Mouse (Mus musculus) hindbrain, embryonic 16.5 days (tissue): ENCODE results near the gene Lsamp. TPM values are rescaled to one million over a fixed set of nuclear protein-coding genes. Genes with fewer than 3 reads are reported as not detected.

Source experiments
- ATAC-seq: fragments of 200-750 bp; cut with Nextera tagmentation; 2 replicates; pipeline ENCODE4 v1.8.0; 2017; ENCODE audit warnings: moderate TSS enrichment, moderate library complexity
- H3K27ac ChIP-seq: fragments of 300-500 bp; sonication (generic); 2 replicates; pipeline ENCODE4 v1.5.1; 2014; ENCODE audit warnings: low read depth, mild to moderate bottlenecking, control low read depth, low read length, moderate library complexity
- H3K27me3 ChIP-seq: fragments of 300-500 bp; sonication (generic); replicated peaks from 2 replicates; pipeline ENCODE4 v1.6.1; 2014; ENCODE audit warnings: low read length; ENCODE audit not compliant: control insufficient read depth, insufficient read depth
- H3K36me3 ChIP-seq: fragments of 300-500 bp; sonication (generic); 2 replicates; pipeline ENCODE4 v1.6.1; 2014; ENCODE audit warnings: mild to moderate bottlenecking, low read length, moderate library complexity, mixed read lengths; ENCODE audit not compliant: control insufficient read depth, insufficient read depth
- H3K4me1 ChIP-seq: fragments of 300-500 bp; sonication (generic); 2 replicates; pipeline ENCODE4 v1.6.1; 2014; ENCODE audit warnings: low read depth, low read length; ENCODE audit not compliant: control insufficient read depth, insufficient read depth
- H3K4me2 ChIP-seq: fragments of 300-500 bp; sonication (generic); 2 replicates; pipeline ENCODE4 v1.6.1; 2014; ENCODE audit warnings: mild to moderate bottlenecking, low read length, control low read depth, moderate library complexity
- H3K4me3 ChIP-seq: fragments of 300-500 bp; sonication (generic); 2 replicates; pipeline ENCODE4 v1.5.1; 2014; ENCODE audit warnings: mild to moderate bottlenecking, low read length, control low read depth, moderate library complexity
- H3K9ac ChIP-seq: fragments of 300-500 bp; sonication (generic); 2 replicates; pipeline ENCODE4 v1.6.1; 2014; ENCODE audit warnings: low read depth, mild to moderate bottlenecking, control low read depth, low read length, moderate library complexity
- H3K9me3 ChIP-seq: fragments of 300-500 bp; sonication (generic); 2 replicates; pipeline ENCODE4 v1.6.1; 2014; ENCODE audit warnings: mild to moderate bottlenecking, low read length, moderate library complexity; ENCODE audit not compliant: control insufficient read depth
- WGBS: fragments of 180-500 bp; shearing (Covaris S2); extraction: QIAGEN DNeasy Blood & Tissue Kit; methylation state at CpG from one replicate; pipeline ENCODE4 v1.1.7; 2014; 5-methylcytosine and 5-hydroxymethylcytosine counted together
- polyA plus RNA-seq: library from polyadenylated mRNA; unstranded; fragments of >200 nt; fragmentation: Nextera tagmentation; extraction: Ambion mirVana; gene quantifications from 2 replicates; pipeline ENCODE4 v1.2.1, GENCODE M21; 2015

Gene Lsamp
- polyA plus RNA-seq, 1 experiment from 2014 or later = 107 TPM

DNA sequence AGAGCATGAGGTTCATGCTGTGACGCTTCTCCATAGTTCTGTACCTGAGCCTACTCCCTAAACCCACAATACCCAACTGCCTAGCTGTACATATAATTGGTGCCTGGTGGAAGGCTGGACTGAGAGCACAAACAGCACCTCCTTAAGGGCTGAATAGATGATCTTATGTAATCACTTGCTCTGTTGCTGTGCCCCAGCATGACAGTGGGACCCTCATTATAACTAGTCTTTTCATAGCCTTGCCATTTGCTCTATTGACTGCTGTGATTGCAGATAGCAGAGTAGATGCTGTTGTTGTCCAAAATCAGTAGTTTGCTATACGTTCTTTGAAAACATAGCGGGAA, 1843.4 kb downstream of the Lsamp start:
- Histone ChIP-seq H3K4me2 (no peak overlapping the region), H3K4me1 (no peaks in the 10 kb centered on the region; the same call in 1 of the 2 replicates), H3K9ac (no peak overlapping the region), H3K4me3 (no peak overlapping the region), H3K36me3 (no peaks in the 10 kb centered on the region), H3K9me3 (no peaks in the 10 kb centered on the region), H3K27ac (no peak overlapping the region), H3K27me3 (no peaks in the 10 kb centered on the region)
- 67% methylated on average over 3 of the region's 3 CpGs for WGBS
- ATAC-seq = no peak

GRCm38 (mm10) chr16:41834637-41835036, 1850.5 kb downstream of the Lsamp start:
- 84% methylated on average over 3 of the region's 3 CpGs for WGBS
- Histone ChIP-seq H3K9ac (no peak overlapping the region), H3K36me3 (no peaks in the 10 kb centered on the region), H3K27ac (no peak overlapping the region), H3K4me2 (no peak overlapping the region), H3K27me3 (no peaks in the 10 kb centered on the region), H3K4me1 (no peaks in the 10 kb centered on the region), H3K4me3 (no peak overlapping the region), H3K9me3 (no peaks in the 10 kb centered on the region)
- no peak for ATAC-seq

DNA sequence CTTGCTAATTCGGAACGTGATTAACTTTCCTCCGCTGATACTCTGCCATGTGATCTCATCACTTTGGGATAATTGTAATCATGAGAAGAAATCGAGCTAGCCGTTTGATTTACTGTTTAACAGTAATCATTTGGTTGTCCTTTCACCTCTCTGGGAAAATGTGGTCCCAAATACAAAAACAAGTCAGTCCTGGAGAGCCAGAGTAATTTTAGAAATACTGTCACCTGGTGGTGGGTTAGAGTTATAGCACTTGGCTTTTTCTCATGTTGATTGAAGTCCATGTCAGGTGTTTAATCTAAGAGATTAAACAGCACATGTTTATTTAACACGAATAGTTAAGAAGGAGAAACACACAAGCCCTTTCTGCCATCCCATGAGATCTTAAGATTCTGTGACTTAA, 1851.6 kb downstream of the Lsamp start:
- Histone ChIP-seq H3K9me3 (no peaks in the 10 kb centered on the region), H3K9ac (no peak overlapping the region), H3K4me2 (no peak overlapping the region), H3K36me3 (no peaks in the 10 kb centered on the region), H3K4me1 (no peaks in the 10 kb centered on the region), H3K27ac (no peak overlapping the region), H3K4me3 (no peak overlapping the region), H3K27me3 (no peaks in the 10 kb centered on the region)
- ATAC-seq = no peak
- WGBS = 51% methylated on average over 6 of the region's 6 CpGs

GRCm38 (mm10) chr16:41839751-41840404, 1855.7 kb downstream of the Lsamp start:
- 54% methylated on average over 2 of the region's 2 CpGs for WGBS
- Histone ChIP-seq H3K36me3 (no peaks in the 10 kb centered on the region), H3K27ac (no peak overlapping the region), H3K9ac (no peak overlapping the region), H3K9me3 (no peaks in the 10 kb centered on the region), H3K27me3 (no peaks in the 10 kb centered on the region), H3K4me1 (no peaks in the 10 kb centered on the region), H3K4me2 (no peak overlapping the region), H3K4me3 (no peak overlapping the region)
- peak; percentile 77 for ATAC-seq

DNA sequence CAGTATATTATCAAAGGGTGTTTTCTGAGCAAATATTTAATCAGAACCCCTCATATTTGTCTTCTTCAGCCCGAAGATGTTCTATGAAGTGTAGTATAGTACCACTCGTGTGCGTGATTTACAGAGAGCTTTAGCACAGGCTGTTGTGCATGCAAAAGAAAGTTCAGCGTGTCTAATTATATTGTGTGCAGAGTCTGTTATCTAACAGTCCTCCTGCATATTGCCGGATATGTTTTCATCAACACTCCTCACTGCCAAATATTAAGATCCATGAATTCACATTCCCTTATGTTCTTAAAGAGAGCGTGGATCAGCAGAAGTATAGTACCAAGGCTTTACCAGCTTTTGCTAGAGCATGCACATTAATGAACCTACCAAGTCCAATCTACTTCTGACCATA, 1862.7 kb downstream of the Lsamp start:
- Histone ChIP-seq H3K9me3 (no peaks in the 10 kb centered on the region), H3K4me3 (no peak overlapping the region), H3K4me1 (no peaks in the 10 kb centered on the region), H3K27me3 (no peaks in the 10 kb centered on the region), H3K9ac (no peak overlapping the region), H3K27ac (no peak overlapping the region), H3K36me3 (no peaks in the 10 kb centered on the region), H3K4me2 (no peak overlapping the region)
- 78% methylated on average over 6 of the region's 6 CpGs for WGBS
- no peak for ATAC-seq

GRCm38 (mm10) chr16:41871917-41872593, 1887.9 kb downstream of the Lsamp start:
- Histone ChIP-seq H3K4me2 (no peak overlapping the region), H3K27ac (no peak overlapping the region), H3K9me3 (no peaks in the 10 kb centered on the region), H3K27me3 (no peaks in the 10 kb centered on the region), H3K4me1 (no peaks in the 10 kb centered on the region; the same call in 1 of the 2 replicates), H3K36me3 (no peaks in the 10 kb centered on the region), H3K4me3 (no peak overlapping the region), H3K9ac (no peak overlapping the region)
- peak; percentile 73 for ATAC-seq
- WGBS = 62% methylated on average over 6 of the region's 6 CpGs

- no peaks in the 10 kb centered on the region for H3K4me1 ChIP-seq
- ATAC-seq = no peak
- WGBS = 71% methylated on average over 16 of the region's 16 CpGs
- H3K36me3 ChIP-seq = no peaks in the 10 kb centered on the region
- H3K9me3 ChIP-seq = no peaks in the 10 kb centered on the region; the same call in 1 of the 2 replicates
- no peaks in the 10 kb centered on the region for H3K27me3 ChIP-seq
- no peak overlapping the region for H3K27ac ChIP-seq
- no peak overlapping the region for H3K4me3 ChIP-seq
- H3K4me2 ChIP-seq = no peak overlapping the region
- no peak overlapping the region for H3K9ac ChIP-seq
Observed at GRCm38 (mm10) chr16:41888546-41889165, 1904.5 kb downstream of the Lsamp start.

DNA sequence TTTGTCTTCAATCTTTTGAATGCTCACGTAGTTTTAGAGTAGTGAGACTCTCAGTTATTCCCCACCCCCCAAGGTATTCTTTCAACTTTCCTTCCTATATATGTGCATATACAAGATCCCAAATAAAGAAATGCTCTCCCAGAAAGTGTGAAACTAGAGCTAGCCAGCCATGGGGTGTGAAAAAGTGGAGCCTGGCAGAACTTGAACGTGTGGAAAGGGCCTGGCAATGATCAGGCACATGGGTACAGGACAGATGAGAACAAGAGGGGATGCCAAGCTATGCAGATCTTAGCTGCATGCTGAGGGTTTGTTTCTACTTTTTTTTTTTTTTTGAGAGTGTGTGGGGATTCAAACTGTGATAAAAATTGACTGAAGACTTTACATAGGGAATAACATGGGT, 1916.6 kb downstream of the Lsamp start:
- Histone ChIP-seq H3K4me1 (peaks cover 4% of the 10 kb centered on the region), H3K36me3 (no peaks in the 10 kb centered on the region), H3K27me3 (no peaks in the 10 kb centered on the region), H3K9me3 (no peaks in the 10 kb centered on the region), H3K4me3 (no peak overlapping the region), H3K27ac (no peak overlapping the region), H3K4me2 (no peak overlapping the region), H3K9ac (no peak overlapping the region)
- 56% methylated on average over 2 of the region's 2 CpGs for WGBS
- ATAC-seq = no peak

- Histone ChIP-seq H3K4me1 (peaks cover 4% of the 10 kb centered on the region), H3K36me3 (no peaks in the 10 kb centered on the region), H3K9me3 (no peaks in the 10 kb centered on the region), H3K4me3 (no peak overlapping the region), H3K27ac (no peak overlapping the region), H3K9ac (no peak overlapping the region), H3K27me3 (no peaks in the 10 kb centered on the region), H3K4me2 (no peak overlapping the region)
- 15% methylated on average over 3 of the region's 3 CpGs for WGBS
- ATAC-seq = peak; percentile 87
Observed at GRCm38 (mm10) chr16:41903654-41904053, 1919.5 kb downstream of the Lsamp start.
